Mouse (Mus musculus) embryonic fibroblast, embryonic 13.5 days (primary cell): Measurements from ENCODE around the gene Tsnax. TPM values are rescaled to one million over a fixed set of nuclear protein-coding genes. Genes with fewer than 3 reads are reported as not detected.

Experiments used
- H3K27ac ChIP-seq: 2 replicates; pipeline ENCODE4 v1.5.1; 2012; ENCODE audit warnings: low read length, control low read depth, inconsistent platforms; ENCODE audit not compliant: insufficient read depth
- H3K4me1 ChIP-seq: 2 replicates; pipeline ENCODE4 v1.6.1; 2011; ENCODE audit warnings: low read length; ENCODE audit not compliant: control insufficient read depth, insufficient read depth
- H3K4me3 ChIP-seq: 2 replicates; pipeline ENCODE4 v1.5.1; 2011; ENCODE audit warnings: mild to moderate bottlenecking, control low read depth, low read length; ENCODE audit not compliant: insufficient read depth
- CTCF ChIP-seq: IDR thresholded peaks from 2 replicates; pipeline ENCODE4 v1.5.1; 2011; ENCODE audit warnings: mild to moderate bottlenecking, control low read depth, low read length, moderate library complexity, borderline replicate concordance; ENCODE audit not compliant: insufficient read depth
- POLR2A ChIP-seq: IDR thresholded peaks from 2 replicates; pipeline ENCODE4 v1.6.1; 2011; ENCODE audit warnings: low read depth, mild to moderate bottlenecking, control low read depth, low read length, moderate library complexity
- polyA plus RNA-seq: library from polyadenylated mRNA; stranded (reverse); fragments of >200 nt; gene quantifications from 2 replicates; pipeline ENCODE4 v1.2.4, GENCODE M21; 2011; ENCODE audit warnings: low read depth; ENCODE audit not compliant: missing spikeins, insufficient read length

Tsnax gene
- 52.8 and 59.3 TPM in 2 replicates for polyA plus RNA-seq

GRCm38 (mm10) chr8:125012695-125013627 lies at the start of gene Tsnax:
Gene Tsnax, plus strand, starts transcription at chr8:125012997.
- Histone ChIP-seq H3K4me1 (no peaks in the 10 kb centered on the region), H3K4me3 (peak within 1 kb of the TSS; percentile 88), H3K27ac (peak within 1 kb of the TSS; percentile 22; the same call in 1 of the 2 replicates)
- TF ChIP-seq POLR2A (peak; percentile 59), CTCF (no peak)

- Histone ChIP-seq H3K4me1 (peaks cover 17% of the 10 kb centered on the region), H3K4me3 (no peak overlapping the region), H3K27ac (no peak overlapping the region)
- TF ChIP-seq CTCF (no peak), POLR2A (no peak)
Observed at GRCm38 (mm10) chr8:124963246-124963645, 49.6 kb upstream of the Tsnax start.

DNA sequence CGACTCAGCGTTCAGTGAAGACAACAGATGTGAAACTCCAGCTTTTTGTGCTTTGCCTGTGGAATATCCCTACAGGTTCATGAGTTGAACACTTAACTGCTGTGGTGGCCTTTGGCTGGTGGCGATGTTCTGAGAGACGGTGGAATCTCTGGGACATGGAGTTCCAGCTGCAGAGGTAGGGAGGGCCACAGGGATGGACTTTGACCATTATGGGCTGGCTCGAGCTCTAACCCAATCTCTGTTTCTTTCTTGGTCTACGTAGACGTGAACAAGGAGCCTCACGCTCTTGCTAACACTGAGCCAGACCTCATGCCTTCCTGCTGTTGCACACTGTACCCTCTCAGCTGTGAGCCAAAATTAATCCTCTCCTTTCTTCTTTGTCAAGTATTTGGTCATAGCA lies 47.8 kb upstream of the Tsnax start:
- TF ChIP-seq CTCF (no peak), POLR2A (no peak)
- no peak overlapping the region for H3K4me3 ChIP-seq
- H3K27ac ChIP-seq, result no peak overlapping the region
- peaks cover 8% of the 10 kb centered on the region for H3K4me1 ChIP-seq

DNA sequence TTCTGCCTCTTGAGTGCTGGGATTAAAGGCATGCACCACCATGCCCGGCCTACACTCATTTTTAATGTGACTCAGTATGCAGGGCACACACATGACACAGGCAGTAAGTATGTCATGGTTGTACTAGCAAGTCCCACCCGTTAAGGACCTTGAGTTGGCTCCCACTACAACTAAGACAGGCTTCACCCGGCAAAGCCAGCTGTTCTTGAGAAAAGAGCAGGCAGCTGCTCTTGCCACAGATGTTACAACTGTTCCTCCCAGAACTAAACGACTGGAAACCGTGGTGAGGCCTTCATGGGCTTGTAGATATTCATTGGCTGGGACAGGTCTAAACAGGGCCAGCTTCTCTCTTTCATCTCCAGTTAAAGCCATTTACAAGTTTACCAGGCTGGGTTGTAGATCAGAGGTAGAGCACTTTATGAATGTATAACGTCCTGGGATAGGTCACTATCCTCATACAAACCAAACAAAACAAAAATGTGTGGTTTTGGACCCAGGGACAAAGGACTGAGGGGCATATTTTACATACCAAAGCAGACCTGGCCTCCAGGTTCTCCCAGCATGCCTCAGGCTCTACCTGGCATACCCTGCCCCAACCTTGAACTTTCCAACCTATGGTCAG lies 42.4 kb upstream of the Tsnax start:
- Histone ChIP-seq H3K27ac (no peak overlapping the region), H3K4me3 (no peak overlapping the region), H3K4me1 (peaks cover 4% of the 10 kb centered on the region; the same call in 1 of the 2 replicates)
- no peak for TF ChIP-seq CTCF
- no peak for TF ChIP-seq POLR2A

DNA sequence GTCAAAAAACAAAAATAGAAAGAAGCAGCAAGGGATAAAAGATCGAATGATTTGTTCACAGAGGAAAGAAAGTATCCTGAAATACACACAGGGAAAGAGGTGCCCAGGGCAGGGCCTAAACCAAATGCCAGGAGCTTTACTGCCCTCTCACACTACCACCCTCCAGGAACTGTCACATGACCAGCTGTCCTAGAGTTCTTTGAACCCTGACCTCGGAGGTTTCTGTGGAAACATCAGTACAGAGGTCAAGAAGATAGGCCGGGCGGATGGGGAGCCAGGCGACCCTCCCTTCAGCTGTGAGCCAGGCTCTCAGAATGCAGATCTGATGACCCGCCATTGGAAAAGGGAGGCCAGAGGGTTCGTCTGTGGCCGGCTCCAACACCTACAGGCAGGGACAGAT lies 39.6 kb upstream of the Tsnax start:
- Histone ChIP-seq H3K27ac (no peak overlapping the region), H3K4me1 (peaks cover 4% of the 10 kb centered on the region; the same call in 1 of the 2 replicates), H3K4me3 (no peak overlapping the region)
- no peak for TF ChIP-seq CTCF
- TF ChIP-seq POLR2A, result no peak

- TF ChIP-seq CTCF (no peak), POLR2A (no peak)
- H3K4me1 ChIP-seq, result peaks cover 4% of the 10 kb centered on the region; the same call in 1 of the 2 replicates
- H3K4me3 ChIP-seq, result no peak overlapping the region
- no peak overlapping the region for H3K27ac ChIP-seq
Observed at GRCm38 (mm10) chr8:124974254-124974653, 38.5 kb upstream of the Tsnax start.

GRCm38 (mm10) chr8:124976211-124976610 lies 36.6 kb upstream of the Tsnax start:
- H3K4me3 ChIP-seq, result no peak overlapping the region
- H3K4me1 ChIP-seq, result no peaks in the 10 kb centered on the region
- TF ChIP-seq CTCF (no peak), POLR2A (no peak)
- H3K27ac ChIP-seq, result no peak overlapping the region

- no peak overlapping the region for H3K27ac ChIP-seq
- H3K4me3 ChIP-seq, result no peak overlapping the region
- TF ChIP-seq CTCF (no peak), POLR2A (no peak)
- H3K4me1 ChIP-seq, result no peaks in the 10 kb centered on the region
Observed at GRCm38 (mm10) chr8:124978026-124978425, 34.8 kb upstream of the Tsnax start.

- no peak overlapping the region for H3K4me3 ChIP-seq
- H3K4me1 ChIP-seq, result no peaks in the 10 kb centered on the region
- no peak overlapping the region for H3K27ac ChIP-seq
- TF ChIP-seq POLR2A, result no peak
- peak; percentile 22; the same call in 1 of the 2 replicates for TF ChIP-seq CTCF
Observed at GRCm38 (mm10) chr8:124980036-124980435, 32.8 kb upstream of the Tsnax start.

DNA sequence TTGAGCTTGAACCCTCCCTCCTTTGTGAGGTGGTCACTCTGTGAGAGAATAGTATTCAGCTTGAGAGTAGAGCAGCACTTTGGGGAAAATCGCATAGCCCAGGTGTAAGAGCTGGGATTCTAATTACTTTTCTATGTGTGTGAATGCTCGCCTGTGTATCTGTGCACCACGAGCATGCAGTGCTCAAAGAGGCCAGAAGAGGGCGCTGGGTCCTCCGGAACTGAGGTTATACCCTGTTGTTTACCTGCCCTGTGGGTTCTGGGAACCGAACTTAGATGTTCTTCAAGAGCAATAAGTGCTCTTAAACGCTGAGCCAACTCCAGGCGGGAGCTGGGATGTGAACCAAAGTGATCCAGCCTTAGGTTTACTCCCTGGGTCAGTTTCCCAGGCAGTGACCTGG lies 32.0 kb upstream of the Tsnax start:
- Histone ChIP-seq H3K27ac (no peak overlapping the region), H3K4me1 (no peaks in the 10 kb centered on the region), H3K4me3 (no peak overlapping the region)
- TF ChIP-seq POLR2A, result no peak
- no peak for TF ChIP-seq CTCF
